Mouse (Mus musculus) ES-Bruce4 (cell line): Measurements from ENCODE around the gene Acot9.

Experiments used
- CTCF ChIP-seq: IDR thresholded peaks from one replicate; pipeline ENCODE4 v1.8.1; 2011; ENCODE audit warnings: low read depth, low read length
- EP300 ChIP-seq: IDR thresholded peaks from 2 replicates; pipeline ENCODE4 v1.6.1; 2011; ENCODE audit warnings: low read depth, low read length; ENCODE audit not compliant: insufficient read depth
- POLR2A ChIP-seq: IDR thresholded peaks from one replicate; pipeline ENCODE4 v1.8.1; 2011; ENCODE audit warnings: low read length; ENCODE audit not compliant: insufficient read depth

- no peak for TF ChIP-seq POLR2A
- no peak for TF ChIP-seq CTCF
- TF ChIP-seq EP300, result no peak
Measured at GRCm38 (mm10) chrX:155280427-155281044, 18.3 kb downstream of the Acot9 start.
